Mouse (Mus musculus): ENCODE measurements around the gene Hoxd11.

DNA sequence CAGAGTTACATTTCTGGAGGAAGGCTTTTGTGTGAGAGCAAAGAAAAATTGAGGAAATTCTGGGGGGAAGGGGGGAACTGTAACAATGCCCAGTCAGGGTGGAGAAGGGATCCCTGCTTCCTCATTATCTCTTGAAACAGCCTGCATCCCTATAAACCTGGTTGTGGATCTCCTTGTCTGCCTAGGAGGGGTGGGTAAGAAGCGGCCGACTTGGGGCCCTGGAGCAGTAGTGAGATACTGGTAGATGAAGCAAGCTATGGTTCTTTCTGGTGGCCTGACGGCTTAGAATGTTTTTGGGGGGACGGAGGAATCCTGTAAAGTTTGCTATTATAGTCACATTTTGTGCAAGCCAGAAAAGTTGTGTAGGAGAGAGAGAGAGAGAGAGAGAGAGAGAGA, 14.1 kb downstream of the Hoxd11 start:
- TF ChIP-seq CTCF (conservative IDR thresholded peaks at IDR 0.05; ENCODE audit: insufficient read depth, insufficient read length, low read depth, low read length) (no peak), POLR2A (IDR thresholded peaks at IDR 0.05; ENCODE audit: low read depth, low read length) (no peak)
